Mouse (Mus musculus) CH12.LX (cell line): ENCODE data around the gene Lgr6. TPM values are rescaled to one million over a fixed set of nuclear protein-coding genes. Genes with fewer than 3 reads are reported as not detected.
A peak's percentile ranks its signal among the peaks of the same experiment; 100 is the strongest.

Experiments
- DNase-seq: peaks from one replicate; pipeline ENCODE4 v3.0.0-alpha.2; 2013; ENCODE audit errors: extremely low read depth
- H3K27ac ChIP-seq: 2 replicates; pipeline ENCODE4 v1.5.1; 2012; ENCODE audit warnings: low read depth, mild to moderate bottlenecking, control low read depth, moderate library complexity; ENCODE audit not compliant: insufficient read depth
- H3K27me3 ChIP-seq: replicated peaks from 2 replicates; pipeline ENCODE3; 2012; ENCODE audit warnings: inconsistent platforms
- H3K36me3 ChIP-seq, 2 experiments: replicated peaks in 1 of 2; 2 replicates each; pipeline versions ENCODE3 to v1.6.1; 2012; ENCODE audit warnings: inconsistent platforms in 1 of 2, low read length in 1 of 2, mild to moderate bottlenecking in 1 of 2, mixed read lengths in 1 of 2, moderate library complexity in 1 of 2; ENCODE audit not compliant: control insufficient read depth in 1 of 2, insufficient read depth in 1 of 2
- H3K4me1 ChIP-seq, 2 experiments: 2 replicates each; pipeline ENCODE4 v1.6.1; 2012; ENCODE audit warnings: inconsistent platforms in 1 of 2, moderate library complexity in 1 of 2; ENCODE audit not compliant: insufficient read depth in 2 of 2, control insufficient read depth in 1 of 2
- H3K4me2 ChIP-seq: 2 replicates; pipeline ENCODE4 v1.6.1; 2012; ENCODE audit warnings: low read depth, mild to moderate bottlenecking, control low read depth; ENCODE audit not compliant: poor library complexity, insufficient read depth, severe bottlenecking
- H3K4me3 ChIP-seq, 3 experiments: fragments of 150-350 bp in 1 of 3; sonication (generic) in 1 of 3; replicated peaks in 1 of 3; 2 replicates each; pipeline versions ENCODE3 to v1.5.1; 2011 to 2012; ENCODE audit warnings: low read depth in 2 of 3, low read length in 2 of 3, mild to moderate bottlenecking in 2 of 3, moderate library complexity in 2 of 3, control low read depth in 1 of 3, improper control_type of control experiment in 1 of 3, inconsistent platforms in 1 of 3, mixed read lengths in 1 of 3; ENCODE audit not compliant: poor library complexity in 1 of 3
- H3K79me2 ChIP-seq: replicated peaks from 2 replicates; pipeline ENCODE4 v1.6.1; 2012; ENCODE audit warnings: mild to moderate bottlenecking, moderate library complexity; ENCODE audit not compliant: control insufficient read depth, poor library complexity, insufficient read depth, severe bottlenecking; ENCODE audit errors: extremely low read depth
- H3K9ac ChIP-seq: 2 replicates; pipeline ENCODE4 v1.6.1; 2012; ENCODE audit warnings: low read depth, mild to moderate bottlenecking, control low read depth, moderate library complexity; ENCODE audit not compliant: insufficient read depth
- H3K9me3 ChIP-seq: replicated peaks from 2 replicates; pipeline ENCODE3; 2012; ENCODE audit warnings: low read length, inconsistent platforms, mixed read lengths
- BHLHE40 ChIP-seq: IDR thresholded peaks from 2 replicates; pipeline ENCODE4 v1.6.1; 2011; ENCODE audit warnings: mild to moderate bottlenecking, low read depth, low read length, improper control_type of control experiment
- CHD1 ChIP-seq: IDR thresholded peaks from 2 replicates; pipeline ENCODE4 v1.6.1; 2012; ENCODE audit warnings: low read depth, low read length, improper control_type of control experiment, inconsistent platforms
- CHD2 ChIP-seq: IDR thresholded peaks from 2 replicates; pipeline ENCODE4 v1.6.1; 2011; ENCODE audit warnings: low read length, improper control_type of control experiment
- E2F4 ChIP-seq: IDR thresholded peaks from 2 replicates; pipeline ENCODE4 v1.6.1; 2011; ENCODE audit warnings: low read depth, low read length, improper control_type of control experiment; ENCODE audit not compliant: insufficient replicate concordance
- ELF1 ChIP-seq: IDR thresholded peaks from 2 replicates; pipeline ENCODE4 v1.6.1; 2014; ENCODE audit warnings: low read depth, mild to moderate bottlenecking, inconsistent platforms, low read length, improper control_type of control experiment
- EP300 ChIP-seq: IDR thresholded peaks from 2 replicates; pipeline ENCODE4 v1.6.1; 2011; ENCODE audit warnings: low read length, improper control_type of control experiment
- ETS1 ChIP-seq: conservative IDR thresholded peaks from 2 replicates; pipeline ENCODE4 v1.6.1; 2012; ENCODE audit warnings: low read depth, mild to moderate bottlenecking, inconsistent platforms, low read length, improper control_type of control experiment, moderate library complexity
- GABPA ChIP-seq: IDR thresholded peaks from 2 replicates; pipeline ENCODE4 v1.6.1; 2012; ENCODE audit warnings: low read depth, low read length, improper control_type of control experiment, inconsistent platforms; ENCODE audit not compliant: insufficient replicate concordance
- HCFC1 ChIP-seq: IDR thresholded peaks from 2 replicates; pipeline ENCODE4 v1.6.1; 2012; ENCODE audit warnings: low read depth, mild to moderate bottlenecking, inconsistent platforms, low read length, improper control_type of control experiment
- IRF4 ChIP-seq: IDR thresholded peaks from 2 replicates; pipeline ENCODE4 v1.6.1; 2014; ENCODE audit warnings: low read depth, mild to moderate bottlenecking, inconsistent platforms, low read length, improper control_type of control experiment
- MAFK ChIP-seq: IDR thresholded peaks from 2 replicates; pipeline ENCODE4 v1.6.1; 2011; ENCODE audit warnings: low read length, improper control_type of control experiment; ENCODE audit not compliant: insufficient replicate concordance
- MAZ ChIP-seq: IDR thresholded peaks from 2 replicates; pipeline ENCODE4 v1.6.1; 2012; ENCODE audit warnings: low read depth, mild to moderate bottlenecking, inconsistent platforms, low read length, improper control_type of control experiment, moderate library complexity
- MEF2A ChIP-seq: IDR thresholded peaks from 2 replicates; pipeline ENCODE4 v1.6.1; 2014; ENCODE audit warnings: low read depth, mild to moderate bottlenecking, inconsistent platforms, low read length, improper control_type of control experiment, borderline replicate concordance
- MXI1 ChIP-seq: IDR thresholded peaks from 2 replicates; pipeline ENCODE4 v1.6.1; 2011; ENCODE audit warnings: mild to moderate bottlenecking, low read depth, low read length, improper control_type of control experiment
- MYC ChIP-seq: IDR thresholded peaks from 2 replicates; pipeline ENCODE4 v1.6.1; 2011; ENCODE audit warnings: low read depth, mild to moderate bottlenecking, improper control_type of control experiment, low read length
- NELFE ChIP-seq: IDR thresholded peaks from 2 replicates; pipeline ENCODE4 v1.6.1; 2011; ENCODE audit warnings: low read depth, low read length, improper control_type of control experiment
- NRF1 ChIP-seq: IDR thresholded peaks from 2 replicates; pipeline ENCODE4 v1.6.1; 2014; ENCODE audit warnings: low read depth, mild to moderate bottlenecking, inconsistent platforms, low read length, improper control_type of control experiment, moderate library complexity
- POLR2A ChIP-seq: IDR thresholded peaks from 2 replicates; pipeline ENCODE4 v1.6.1; 2011; ENCODE audit warnings: low read depth, mild to moderate bottlenecking, improper control_type of control experiment, low read length
- POLR2AphosphoS2 ChIP-seq: IDR thresholded peaks from 2 replicates; pipeline ENCODE4 v1.6.1; 2011; ENCODE audit warnings: low read depth, low read length, improper control_type of control experiment
- SIN3A ChIP-seq: IDR thresholded peaks from 2 replicates; pipeline ENCODE4 v1.6.1; 2012; ENCODE audit warnings: low read length, improper control_type of control experiment, inconsistent platforms
- TBP ChIP-seq: conservative IDR thresholded peaks from 2 replicates; pipeline ENCODE4 v1.6.1; 2011; ENCODE audit warnings: low read depth, low read length, improper control_type of control experiment
- TCF12 ChIP-seq: IDR thresholded peaks from 2 replicates; pipeline ENCODE4 v1.6.1; 2014; ENCODE audit warnings: low read depth, mild to moderate bottlenecking, inconsistent platforms, low read length, improper control_type of control experiment
- UBTF ChIP-seq: IDR thresholded peaks from 2 replicates; pipeline ENCODE4 v1.6.1; 2012; ENCODE audit warnings: low read depth, mild to moderate bottlenecking, inconsistent platforms, low read length, improper control_type of control experiment, moderate library complexity
- USF2 ChIP-seq: conservative IDR thresholded peaks from 2 replicates; pipeline ENCODE4 v1.6.1; 2011; ENCODE audit warnings: low read depth, low read length, improper control_type of control experiment
- ZMIZ1 ChIP-seq: IDR thresholded peaks from 2 replicates; pipeline ENCODE4 v1.6.1; 2012; ENCODE audit warnings: low read depth, mild to moderate bottlenecking, inconsistent platforms, low read length, improper control_type of control experiment
- ZNF384 ChIP-seq: IDR thresholded peaks from 2 replicates; pipeline ENCODE4 v1.6.1; 2012; ENCODE audit warnings: low read depth, low read length, improper control_type of control experiment, inconsistent platforms
- dilution Hi-C: fragments of 300-500 bp; cut with MboI; formaldehyde crosslinking; loops from 2 replicates; pipeline ENCODE4 v1.14.3; 2020; ENCODE audit warnings: low sequenced_read_pairs; ENCODE audit not compliant: extremely low pct_unique_long_range_greater_than_20kb, extremely low pct_ligation_motif_present
- in situ Hi-C: fragments of 300-500 bp; cut with MboI; formaldehyde crosslinking; loops from 3 replicates; pipeline ENCODE4 v1.14.3; 2019; ENCODE audit warnings: low sequenced_read_pairs, low pct_ligation_motif_present, low pct_unique_long_range_greater_than_20kb, mixed read lengths
- polyA plus RNA-seq: library from polyadenylated mRNA; unstranded; fragments of >175 nt; gene quantifications from 2 replicates; pipeline ENCODE4 v1.2.1, GENCODE M21; 2012; ENCODE audit warnings: low read depth; ENCODE audit not compliant: insufficient read length
- total RNA-seq, 2 experiments: library from RNA; depleted of rRNA; stranded (reverse); fragments of 300-350 nt in 1 of 2; fragments of >200 nt in 1 of 2; gene quantifications; 2 replicates each; pipeline ENCODE4 v1.2.3; 2012 to 2014

The Lgr6 gene
- total and polyA plus RNA-seq, 3 experiments: 0.07 to 0.17 (median 0.16) TPM

- H3K9ac ChIP-seq: peak overlapping the region; percentile 94
- H3K27ac ChIP-seq: peak overlapping the region; percentile 96
- H3K36me3 ChIP-seq: peaks cover 17 to 35% of the 10 kb centered on the region in 2 experiments
- H3K27me3 ChIP-seq: no peaks in the 10 kb centered on the region
- peaks cover 15% of the 10 kb centered on the region for H3K79me2 ChIP-seq
- no peak for DNase-seq
- H3K4me3 ChIP-seq: peak overlapping the region; percentile 24 to 67 (median 65)
- in situ Hi-C loops: no loop called here
- TF ChIP-seq CHD2: peak; percentile 78; the same call in 1 of the 2 replicates
- TF ChIP-seq GABPA: no peak
- TF ChIP-seq ZMIZ1: 0 out of 2 replicates have a peak, but pooled peaks have one; percentile 2
- no peak for TF ChIP-seq TCF12
- H3K9me3 ChIP-seq: no peaks in the 10 kb centered on the region
- H3K4me1 ChIP-seq: peaks cover 19 to 69% of the 10 kb centered on the region in 2 experiments
- peak overlapping the region; percentile 88 for H3K4me2 ChIP-seq
- dilution Hi-C loops: no loop called here
These were observed 26.5 kb upstream of the Lgr6 start for GRCm38 (mm10) chr1:135131560-135131959.

DNA sequence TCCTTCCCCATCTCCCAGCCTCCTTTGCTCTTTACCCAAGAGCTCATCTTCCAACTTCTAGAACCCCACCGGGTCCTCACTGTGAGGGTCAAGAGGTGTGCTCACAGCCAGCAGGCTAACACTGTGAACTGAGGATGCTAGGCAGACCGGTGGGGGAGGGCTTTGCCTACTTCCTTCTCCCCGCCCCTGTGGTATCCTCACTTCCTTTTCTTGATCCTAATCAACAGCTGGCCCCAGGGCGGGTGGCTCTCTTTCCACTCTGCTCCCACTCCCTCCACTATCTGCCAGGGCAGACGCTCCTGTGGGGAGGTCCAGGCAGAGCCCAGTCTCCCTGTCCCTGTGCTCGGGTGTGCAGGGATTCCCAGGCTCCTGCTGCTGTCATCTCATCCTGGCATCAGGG is 26.0 kb upstream of the Lgr6 start:
- Histone ChIP-seq H3K9ac (peak overlapping the region; percentile 94), H3K4me2 (peak overlapping the region; percentile 88), H3K4me1 (peaks cover 19 to 64% of the 10 kb centered on the region in 2 experiments), H3K9me3 (no peaks in the 10 kb centered on the region), H3K36me3 (peaks cover 17 to 35% of the 10 kb centered on the region in 2 experiments), H3K79me2 (peaks cover 15% of the 10 kb centered on the region), H3K27ac (peak overlapping the region; percentile 96), H3K27me3 (no peaks in the 10 kb centered on the region), H3K4me3 (peak overlapping the region; percentile 24 to 67 (median 65))
- dilution Hi-C loops: no loop called here
- DNase-seq: peak; percentile 77
- in situ Hi-C loops: no loop called here
- no peak for TF ChIP-seq USF2
- TF ChIP-seq HCFC1: peak; percentile 46; the same call in 1 of the 2 replicates
- 0 out of 2 replicates have a peak, but pooled peaks have one; percentile 23 for TF ChIP-seq MXI1
- peak; percentile 80 for TF ChIP-seq ELF1
- TF ChIP-seq ZNF384: no peak
- TF ChIP-seq CHD1: no peak
- peak; percentile 86 for TF ChIP-seq NELFE
- TF ChIP-seq MAZ: peak; percentile 58; the same call in 1 of the 2 replicates
- peak; percentile 88 for TF ChIP-seq POLR2A
- no peak; the same call in 1 of the 2 replicates for TF ChIP-seq BHLHE40
- TF ChIP-seq TBP: peak; percentile 84
- peak; percentile 86; the same call in 1 of the 2 replicates for TF ChIP-seq POLR2AphosphoS2
- peak; percentile 89 for TF ChIP-seq TCF12
- no peak for TF ChIP-seq UBTF
- TF ChIP-seq EP300: peak; percentile 70; the same call in 1 of the 2 replicates
- TF ChIP-seq ETS1: peak; percentile 63
- 0 out of 2 replicates have a peak, but pooled peaks have one; percentile 29 for TF ChIP-seq MEF2A
- TF ChIP-seq ZMIZ1: peak; percentile 70; the same call in 1 of the 2 replicates
- no peak for TF ChIP-seq E2F4
- peak; percentile 83 for TF ChIP-seq SIN3A
- TF ChIP-seq MAFK: no peak
- 0 out of 2 replicates have a peak, but pooled peaks have one; percentile 19 for TF ChIP-seq MYC
- no peak for TF ChIP-seq NRF1
- peak; percentile 84; the same call in 1 of the 2 replicates for TF ChIP-seq IRF4
- peak; percentile 76; the same call in 1 of the 2 replicates for TF ChIP-seq CHD2
